Mouse (Mus musculus): Measurements from ENCODE around the gene Cyp26c1. TPM values are rescaled to one million over a fixed set of nuclear protein-coding genes. Genes with fewer than 3 reads are reported as not detected.

Gene Cyp26c1
- polyA plus RNA-seq, 1 experiment = not detected

DNA sequence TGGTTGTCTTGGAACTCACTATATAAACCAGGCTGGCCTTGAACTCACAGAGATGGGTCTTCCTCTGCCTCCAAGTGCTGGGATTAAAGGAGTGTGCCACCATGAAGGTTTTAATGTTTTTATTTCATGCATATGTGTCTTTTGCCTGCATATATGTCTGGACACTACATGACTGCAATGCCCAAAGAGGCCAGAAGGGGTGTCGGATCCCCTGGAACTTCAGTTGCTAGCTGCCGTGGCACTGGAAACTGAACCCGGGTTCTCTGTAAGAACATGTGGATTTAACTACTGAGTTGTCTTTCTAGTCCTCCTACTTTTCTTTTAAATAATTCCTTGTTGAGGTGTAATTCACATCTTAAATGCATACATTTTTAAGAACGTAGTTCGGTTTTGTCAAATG lies 39.2 kb downstream of the Cyp26c1 start:
- H3K27me3 ChIP-seq (ENCODE audit: control insufficient read depth, insufficient read depth, low read length) = no peaks in the 10 kb centered on the region
- WGBS = 97% methylated on average over 5 of the region's 5 CpGs
- no peak for DNase-seq

DNA sequence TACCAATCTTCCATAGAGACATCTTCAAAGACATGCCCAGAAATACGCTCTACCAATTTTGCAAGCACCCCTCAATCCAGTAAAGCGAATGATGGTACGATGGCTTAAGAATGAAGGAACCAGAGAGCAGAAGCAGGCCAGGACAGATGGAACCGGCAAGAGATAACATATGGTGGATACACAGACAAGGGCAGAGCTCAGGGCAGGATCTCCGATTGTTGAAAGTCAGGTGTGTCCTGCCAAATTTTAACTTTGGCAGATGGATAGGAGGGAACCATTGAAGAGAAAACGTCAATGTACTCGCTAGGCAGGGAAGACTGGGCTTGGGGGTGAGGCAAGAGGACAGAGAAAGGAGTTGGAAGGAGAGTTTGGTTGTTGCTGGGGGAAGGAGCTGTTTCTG lies 41.2 kb downstream of the Cyp26c1 start:
- peaks cover 5% of the 10 kb centered on the region; the same call in 1 of the 2 replicates for H3K4me1 ChIP-seq (ENCODE audit: control insufficient read depth, insufficient read depth, low read length)
- 19% methylated on average over 7 of the region's 7 CpGs for WGBS
- no peak for TF ChIP-seq CTCF (IDR thresholded peaks at IDR 0.05; ENCODE audit: borderline replicate concordance, insufficient read depth, low read depth, low read length)
- no peak for TF ChIP-seq POLR2A (IDR thresholded peaks at IDR 0.05; ENCODE audit: borderline replicate concordance, insufficient read depth, low read length)
- H3K4me3 ChIP-seq (replicated peaks; ENCODE audit: insufficient read depth, low read depth, low read length) = no peak overlapping the region
- H3K27me3 ChIP-seq (ENCODE audit: control insufficient read depth, insufficient read depth, low read length) = no peaks in the 10 kb centered on the region
- no peak overlapping the region for H3K27ac ChIP-seq (ENCODE audit: insufficient read depth, low read length)
- DNase-seq = peak in 1 of 2 experiments; percentile 40

More for the DNA sequence above, 39.2 kb downstream of the Cyp26c1 start:
- no peak overlapping the region for H3K27ac ChIP-seq (ENCODE audit: insufficient read depth, low read length)
- peaks cover 5% of the 10 kb centered on the region; the same call in 1 of the 2 replicates for H3K4me1 ChIP-seq (ENCODE audit: control insufficient read depth, insufficient read depth, low read length)
- H3K4me3 ChIP-seq (replicated peaks; ENCODE audit: insufficient read depth, low read depth, low read length) = no peak overlapping the region
- TF ChIP-seq CTCF (IDR thresholded peaks at IDR 0.05; ENCODE audit: borderline replicate concordance, insufficient read depth, low read depth, low read length) = no peak
- no peak for TF ChIP-seq POLR2A (IDR thresholded peaks at IDR 0.05; ENCODE audit: borderline replicate concordance, insufficient read depth, low read length)

DNA sequence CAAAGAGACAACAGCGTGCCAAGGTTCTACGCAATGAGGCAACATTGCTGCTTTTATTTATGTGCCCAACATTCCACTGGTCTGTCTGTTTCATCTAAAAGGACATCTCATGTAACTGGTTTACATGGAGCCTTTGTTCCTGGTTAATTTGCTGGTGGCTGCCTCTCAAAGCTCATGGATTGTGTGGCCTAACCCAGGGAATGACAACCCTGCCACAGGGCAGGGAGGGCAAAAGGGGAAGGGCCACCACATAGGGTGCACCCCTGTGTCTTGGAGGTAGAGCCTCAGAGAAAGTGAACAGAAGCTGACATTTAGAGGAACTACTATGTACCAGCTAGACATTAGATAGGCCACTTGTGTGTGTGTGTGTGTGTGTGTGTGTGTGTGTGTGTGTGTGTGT lies 42.0 kb downstream of the Cyp26c1 start:
- H3K27me3 ChIP-seq (ENCODE audit: control insufficient read depth, insufficient read depth, low read length) = no peaks in the 10 kb centered on the region
- DNase-seq = no peak
- WGBS = 83% methylated on average over 2 of the region's 2 CpGs
- TF ChIP-seq POLR2A (IDR thresholded peaks at IDR 0.05; ENCODE audit: borderline replicate concordance, insufficient read depth, low read length) (no peak), CTCF (IDR thresholded peaks at IDR 0.05; ENCODE audit: borderline replicate concordance, insufficient read depth, low read depth, low read length) (no peak)
- H3K4me3 ChIP-seq (replicated peaks; ENCODE audit: insufficient read depth, low read depth, low read length) = no peak overlapping the region
- no peak overlapping the region for H3K27ac ChIP-seq (ENCODE audit: insufficient read depth, low read length)
- peaks cover 5% of the 10 kb centered on the region; the same call in 1 of the 2 replicates for H3K4me1 ChIP-seq (ENCODE audit: control insufficient read depth, insufficient read depth, low read length)

DNA sequence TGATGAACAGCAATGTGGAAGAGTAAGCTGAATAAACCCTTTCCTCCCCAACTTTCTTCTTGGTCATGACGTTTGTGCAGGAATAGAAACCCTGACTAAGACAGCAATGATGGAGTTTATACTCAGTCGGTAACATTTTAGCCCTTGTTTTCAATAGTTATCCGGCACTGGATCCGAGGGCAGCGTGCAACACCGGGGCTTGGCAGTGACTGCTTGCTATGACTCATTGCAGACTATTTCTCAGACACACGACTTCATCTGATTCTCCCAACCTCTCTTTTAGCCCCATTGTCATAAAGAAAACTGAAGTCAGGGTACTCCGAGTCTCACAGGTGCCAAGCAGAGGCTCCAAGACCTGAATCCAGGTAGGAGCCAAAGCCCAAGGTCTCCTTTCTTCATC lies 50.0 kb downstream of the Cyp26c1 start:
- no peak for DNase-seq
- Histone ChIP-seq H3K27me3 (ENCODE audit: control insufficient read depth, insufficient read depth, low read length) (no peaks in the 10 kb centered on the region), H3K4me1 (ENCODE audit: control insufficient read depth, insufficient read depth, low read length) (no peaks in the 10 kb centered on the region), H3K4me3 (replicated peaks; ENCODE audit: insufficient read depth, low read depth, low read length) (no peak overlapping the region), H3K27ac (ENCODE audit: insufficient read depth, low read length) (no peak overlapping the region)
- 83% methylated on average over 8 of the region's 8 CpGs for WGBS
- TF ChIP-seq POLR2A (IDR thresholded peaks at IDR 0.05; ENCODE audit: borderline replicate concordance, insufficient read depth, low read length) = no peak
- no peak for TF ChIP-seq CTCF (IDR thresholded peaks at IDR 0.05; ENCODE audit: borderline replicate concordance, insufficient read depth, low read depth, low read length)

DNA sequence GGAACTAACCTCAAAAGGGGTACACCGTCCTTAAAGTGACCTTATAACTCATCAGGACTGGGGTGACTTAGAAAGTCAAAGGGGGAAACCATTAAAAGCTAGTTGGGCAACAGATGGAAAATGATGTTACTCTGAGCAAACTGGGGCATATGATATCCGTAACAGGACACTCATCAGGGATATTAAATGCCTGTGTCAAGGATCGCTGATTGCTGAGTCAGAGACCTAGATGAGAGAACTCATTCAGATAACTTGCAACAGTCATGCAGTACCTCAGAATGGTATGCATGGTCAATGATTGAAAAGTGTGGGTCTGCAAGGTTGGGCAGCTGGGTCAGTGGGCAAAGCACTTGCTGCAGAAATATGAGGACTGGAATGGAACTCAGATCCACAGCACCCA lies 53.2 kb downstream of the Cyp26c1 start:
- WGBS = 90% methylated on average over 3 of the region's 3 CpGs
- TF ChIP-seq CTCF (IDR thresholded peaks at IDR 0.05; ENCODE audit: borderline replicate concordance, insufficient read depth, low read depth, low read length) = no peak
- no peak for TF ChIP-seq POLR2A (IDR thresholded peaks at IDR 0.05; ENCODE audit: borderline replicate concordance, insufficient read depth, low read length)
- Histone ChIP-seq H3K4me1 (ENCODE audit: control insufficient read depth, insufficient read depth, low read length) (no peaks in the 10 kb centered on the region), H3K27ac (ENCODE audit: insufficient read depth, low read length) (no peak overlapping the region), H3K4me3 (replicated peaks; ENCODE audit: insufficient read depth, low read depth, low read length) (no peak overlapping the region), H3K27me3 (ENCODE audit: control insufficient read depth, insufficient read depth, low read length) (no peaks in the 10 kb centered on the region)
- DNase-seq = no peak

DNA sequence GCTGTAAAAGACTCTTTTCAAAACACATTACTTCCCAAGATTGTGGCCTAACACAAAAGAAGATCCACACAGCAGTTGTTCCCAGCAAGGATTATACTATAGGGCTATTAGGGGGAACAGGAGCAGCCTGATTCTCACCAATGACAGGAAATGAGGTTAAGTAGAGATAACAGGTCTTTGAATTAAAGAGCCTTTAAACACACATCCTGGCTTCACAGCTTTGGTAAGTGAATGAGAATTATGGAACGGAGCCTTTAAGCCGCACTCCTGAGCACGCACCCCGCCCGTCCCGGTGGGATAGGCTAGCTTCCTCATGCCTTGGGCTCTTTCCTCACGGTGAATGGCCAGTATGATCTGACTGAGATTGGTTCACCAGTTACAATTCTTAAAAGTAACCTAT lies 54.7 kb downstream of the Cyp26c1 start:
- no peak overlapping the region for H3K27ac ChIP-seq (ENCODE audit: insufficient read depth, low read length)
- WGBS = 91% methylated on average over 7 of the region's 7 CpGs
- H3K4me1 ChIP-seq (ENCODE audit: control insufficient read depth, insufficient read depth, low read length) = no peaks in the 10 kb centered on the region
- TF ChIP-seq POLR2A (IDR thresholded peaks at IDR 0.05; ENCODE audit: borderline replicate concordance, insufficient read depth, low read length) (no peak), CTCF (IDR thresholded peaks at IDR 0.05; ENCODE audit: borderline replicate concordance, insufficient read depth, low read depth, low read length) (no peak)
- no peaks in the 10 kb centered on the region for H3K27me3 ChIP-seq (ENCODE audit: control insufficient read depth, insufficient read depth, low read length)
- DNase-seq = no peak
- no peak overlapping the region for H3K4me3 ChIP-seq (replicated peaks; ENCODE audit: insufficient read depth, low read depth, low read length)

Other genes starting within 250 kb of the Cyp26c1 start
- 12.8 and 13.1 TPM in 2 replicates for gene Exoc6, start 135.2 kb upstream of the Cyp26c1 start, polyA plus RNA-seq (2012; rRNA removed)
- not detected in 2 replicates for gene Cyp26a1, start 12.2 kb downstream of the Cyp26c1 start, polyA plus RNA-seq (2012; rRNA removed)

All from cerebellum, adult 2 months (tissue).